Mouse (Mus musculus) hindbrain, embryonic 13.5 days (tissue): ENCODE results near the gene Anapc5. TPM values are rescaled to one million over a fixed set of nuclear protein-coding genes. Genes with fewer than 3 reads are reported as not detected.

ENCODE experiments used
- ATAC-seq: fragments of 200-750 bp; cut with Nextera tagmentation; 2 replicates; pipeline ENCODE4 v1.8.0; 2017; ENCODE audit warnings: moderate TSS enrichment; ENCODE audit not compliant: low FRiP score
- H3K27ac ChIP-seq: fragments of 300-500 bp; sonication (generic); 2 replicates; pipeline ENCODE4 v1.5.1; 2015; ENCODE audit warnings: inconsistent platforms, mild to moderate bottlenecking, moderate library complexity
- H3K27me3 ChIP-seq: fragments of 300-500 bp; sonication (generic); 2 replicates; pipeline ENCODE4 v1.6.1; 2015; ENCODE audit warnings: mild to moderate bottlenecking, inconsistent platforms
- H3K36me3 ChIP-seq: fragments of 300-500 bp; sonication (generic); 2 replicates; pipeline ENCODE4 v1.6.1; 2015; ENCODE audit warnings: mild to moderate bottlenecking, inconsistent platforms
- H3K4me1 ChIP-seq: fragments of 300-500 bp; sonication (generic); replicated peaks from 2 replicates; pipeline ENCODE4 v1.6.1; 2015; ENCODE audit warnings: inconsistent platforms
- H3K4me2 ChIP-seq: fragments of 300-500 bp; sonication (generic); 2 replicates; pipeline ENCODE4 v1.6.1; 2015; ENCODE audit warnings: inconsistent platforms, mild to moderate bottlenecking, moderate library complexity
- H3K4me3 ChIP-seq: fragments of 300-500 bp; sonication (generic); 2 replicates; pipeline ENCODE4 v1.5.1; 2015; ENCODE audit warnings: mild to moderate bottlenecking, inconsistent platforms
- H3K9ac ChIP-seq: fragments of 300-500 bp; sonication (generic); 2 replicates; pipeline ENCODE4 v1.6.1; 2015; ENCODE audit warnings: mild to moderate bottlenecking, inconsistent platforms
- H3K9me3 ChIP-seq: fragments of 300-500 bp; sonication (generic); 2 replicates; pipeline ENCODE4 v1.6.1; 2016; ENCODE audit warnings: inconsistent platforms
- WGBS: fragments of 180-500 bp; shearing (Covaris S2); methylation state at CpG from one replicate; pipeline ENCODE4 v1.1.7; 2015; 5-methylcytosine and 5-hydroxymethylcytosine counted together
- polyA plus RNA-seq: library from polyadenylated mRNA; unstranded; fragments of >200 nt; fragmentation: Nextera tagmentation; extraction: Ambion mirVana; gene quantifications from 2 replicates; pipeline ENCODE4 v1.2.1, GENCODE M21; 2015

The Anapc5 gene
- polyA plus RNA-seq, 1 experiment from 2014 or later: 521 TPM

DNA sequence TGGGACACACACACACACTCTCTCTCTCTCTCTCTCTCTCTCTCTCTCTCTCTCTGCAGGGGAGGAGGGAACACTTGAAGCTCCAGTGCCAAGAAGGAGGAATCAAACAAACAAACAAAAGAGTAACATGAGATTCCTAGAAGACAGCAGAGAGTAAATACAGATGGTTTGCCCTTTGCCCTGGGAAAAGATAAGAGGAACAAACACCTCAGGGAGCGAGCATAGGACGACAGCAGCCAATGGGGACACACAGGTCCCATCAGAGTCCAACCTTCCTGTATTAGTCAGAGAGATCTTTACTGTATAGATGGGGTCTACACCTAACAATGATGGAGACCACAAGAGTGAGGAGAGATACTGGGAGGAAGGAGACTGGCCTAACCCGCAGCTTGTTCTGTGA lies 23.3 kb downstream of the Anapc5 start:
- Histone ChIP-seq H3K4me3 (no peak overlapping the region), H3K27me3 (no peaks in the 10 kb centered on the region), H3K9me3 (no peaks in the 10 kb centered on the region), H3K4me2 (no peak overlapping the region), H3K4me1 (peaks cover 26% of the 10 kb centered on the region), H3K9ac (no peak overlapping the region), H3K36me3 (peaks cover 94% of the 10 kb centered on the region), H3K27ac (peak overlapping the region; percentile 79)
- ATAC-seq: no peak
- 93% methylated on average over 3 of the region's 3 CpGs for WGBS

DNA sequence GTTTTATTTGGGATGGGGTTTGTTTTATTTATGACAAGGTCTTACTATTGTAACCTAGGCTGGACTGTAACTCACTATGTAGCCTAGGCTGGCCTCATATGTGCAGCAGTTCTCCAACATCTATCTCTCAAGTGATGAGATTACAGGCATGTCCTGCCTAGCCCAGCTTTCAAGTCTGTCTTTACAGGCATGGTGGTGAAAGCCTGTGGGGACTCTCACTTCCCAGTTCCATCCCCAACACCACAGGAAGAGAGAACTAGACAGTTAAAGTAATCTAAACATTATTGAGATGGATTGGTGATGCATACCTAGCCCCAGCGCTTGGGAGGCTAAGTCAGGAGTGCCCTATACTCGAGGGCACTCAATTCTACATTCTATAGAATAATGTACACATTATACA lies 32.4 kb downstream of the Anapc5 start:
- no peaks in the 10 kb centered on the region; the same call in 1 of the 2 replicates for H3K4me1 ChIP-seq
- H3K4me3 ChIP-seq: no peak overlapping the region
- 89% methylated on average over 2 of the region's 2 CpGs for WGBS
- no peak overlapping the region for H3K9ac ChIP-seq
- H3K9me3 ChIP-seq: no peaks in the 10 kb centered on the region
- H3K27ac ChIP-seq: no peak overlapping the region
- peaks cover 77% of the 10 kb centered on the region for H3K36me3 ChIP-seq
- H3K27me3 ChIP-seq: no peaks in the 10 kb centered on the region
- no peak for ATAC-seq
- H3K4me2 ChIP-seq: no peak overlapping the region

DNA sequence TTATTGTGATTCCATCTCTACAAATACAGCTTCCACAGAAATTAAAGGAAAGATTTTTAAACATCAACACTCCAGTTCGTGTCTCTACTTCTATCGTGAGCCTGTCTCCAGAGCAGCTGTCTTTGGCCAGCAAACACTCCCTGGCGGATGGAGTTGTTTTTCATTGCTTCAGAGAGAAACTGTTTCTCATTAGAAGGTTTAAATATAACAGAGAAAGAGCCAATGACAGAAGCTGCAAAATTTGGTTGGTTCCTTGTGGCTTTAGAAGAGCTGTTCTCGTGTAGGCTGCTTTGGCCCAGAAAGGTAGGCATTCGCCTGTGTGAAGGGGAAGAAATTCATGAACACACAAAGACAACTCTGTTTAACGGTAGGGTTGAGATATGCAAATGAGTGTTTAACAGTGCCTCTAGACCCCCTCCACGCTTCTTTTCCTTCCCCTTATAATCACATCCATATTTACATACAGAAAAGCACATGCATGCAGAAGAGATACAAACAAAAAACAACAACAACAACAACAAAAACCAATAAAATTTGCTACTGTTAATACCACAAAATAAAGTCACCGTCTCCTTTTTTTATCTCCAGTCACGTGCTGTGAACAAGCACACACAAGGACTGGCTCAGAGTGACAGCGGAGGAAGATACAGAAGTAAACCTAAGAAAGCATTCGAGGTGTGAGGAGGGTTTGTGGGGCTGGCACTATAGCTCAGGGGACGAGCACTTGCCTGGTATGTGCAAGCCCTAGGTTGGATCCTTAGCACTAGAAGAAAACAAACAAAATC lies 34.9 kb downstream of the Anapc5 start:
- peak overlapping the region; percentile 40; the same call in 1 of the 2 replicates for H3K27ac ChIP-seq
- no peaks in the 10 kb centered on the region for H3K9me3 ChIP-seq
- peaks cover 55% of the 10 kb centered on the region for H3K36me3 ChIP-seq

DNA sequence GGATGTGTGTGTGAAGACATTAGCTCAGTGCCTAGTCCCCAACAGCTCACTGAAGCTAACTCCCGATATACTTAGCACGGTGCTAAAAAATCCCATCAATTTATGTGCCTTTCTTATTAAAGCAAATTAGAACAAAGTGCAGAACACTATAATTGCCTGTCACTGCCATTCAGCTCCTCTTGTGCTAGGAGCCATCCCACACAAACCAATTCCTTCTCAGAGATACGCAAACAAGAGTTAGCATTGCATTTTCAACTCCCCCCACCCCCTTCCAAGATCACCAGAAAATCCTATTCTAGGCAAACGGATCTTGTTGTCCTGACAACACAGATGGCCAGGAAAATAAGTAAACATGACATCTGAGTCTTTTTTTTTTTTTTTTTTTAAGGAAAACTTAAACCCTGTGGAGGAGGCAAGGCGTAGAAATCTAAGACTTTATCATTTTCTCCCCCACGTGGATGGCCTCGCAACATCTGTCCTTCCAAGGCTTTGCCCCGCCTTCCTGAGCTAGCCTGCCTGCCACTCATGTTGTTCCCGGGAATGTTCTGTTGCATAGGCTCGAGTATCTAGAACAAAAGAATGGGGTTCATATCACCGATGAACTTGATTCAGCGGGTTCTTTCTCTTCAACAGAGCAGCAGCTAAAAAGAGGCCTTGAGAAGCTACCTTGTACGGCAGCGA lies 37.3 kb downstream of the Anapc5 start:
- Histone ChIP-seq H3K27me3 (no peaks in the 10 kb centered on the region), H3K36me3 (peaks cover 36% of the 10 kb centered on the region), H3K27ac (no peak overlapping the region), H3K4me1 (peaks cover 4% of the 10 kb centered on the region; the same call in 1 of the 2 replicates), H3K9ac (no peak overlapping the region), H3K9me3 (no peaks in the 10 kb centered on the region), H3K4me3 (no peak overlapping the region), H3K4me2 (no peak overlapping the region)
- WGBS: 51% methylated on average over 14 of the region's 14 CpGs
- ATAC-seq: no peak

More for the DNA sequence above, 34.9 kb downstream of the Anapc5 start:
- H3K27me3 ChIP-seq: no peaks in the 10 kb centered on the region
- H3K9ac ChIP-seq: no peak overlapping the region
- H3K4me3 ChIP-seq: no peak overlapping the region
- H3K4me2 ChIP-seq: no peak overlapping the region
- WGBS: 68% methylated on average over 12 of the region's 12 CpGs
- H3K4me1 ChIP-seq: no peaks in the 10 kb centered on the region; the same call in 1 of the 2 replicates
- no peak for ATAC-seq

DNA sequence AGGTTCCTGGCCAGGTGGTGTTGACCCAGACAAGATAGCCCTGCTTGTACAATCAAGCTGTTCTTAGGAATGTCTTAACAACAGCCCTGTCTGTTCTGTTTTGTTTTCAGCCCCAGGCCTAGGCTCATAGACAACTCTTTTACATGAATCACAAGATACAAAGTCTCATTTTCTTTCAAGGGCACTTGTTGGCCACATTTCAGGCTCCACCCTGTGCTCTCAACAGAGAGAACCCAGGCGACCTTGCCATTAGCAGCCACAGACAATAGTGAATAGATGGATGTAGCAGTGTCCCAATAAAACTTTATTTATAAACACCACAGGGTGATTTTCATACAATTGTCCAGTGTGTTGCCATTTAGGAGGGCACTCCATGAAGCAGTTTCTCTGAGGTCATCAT lies 39.1 kb downstream of the Anapc5 start:
- Histone ChIP-seq H3K27ac (no peak overlapping the region), H3K9me3 (no peaks in the 10 kb centered on the region), H3K9ac (no peak overlapping the region), H3K4me1 (peaks cover 19% of the 10 kb centered on the region), H3K36me3 (peaks cover 18% of the 10 kb centered on the region), H3K27me3 (no peaks in the 10 kb centered on the region), H3K4me2 (no peak overlapping the region), H3K4me3 (no peak overlapping the region)
- WGBS: 61% methylated on average over 1 of the region's 1 CpGs
- ATAC-seq: no peak

DNA sequence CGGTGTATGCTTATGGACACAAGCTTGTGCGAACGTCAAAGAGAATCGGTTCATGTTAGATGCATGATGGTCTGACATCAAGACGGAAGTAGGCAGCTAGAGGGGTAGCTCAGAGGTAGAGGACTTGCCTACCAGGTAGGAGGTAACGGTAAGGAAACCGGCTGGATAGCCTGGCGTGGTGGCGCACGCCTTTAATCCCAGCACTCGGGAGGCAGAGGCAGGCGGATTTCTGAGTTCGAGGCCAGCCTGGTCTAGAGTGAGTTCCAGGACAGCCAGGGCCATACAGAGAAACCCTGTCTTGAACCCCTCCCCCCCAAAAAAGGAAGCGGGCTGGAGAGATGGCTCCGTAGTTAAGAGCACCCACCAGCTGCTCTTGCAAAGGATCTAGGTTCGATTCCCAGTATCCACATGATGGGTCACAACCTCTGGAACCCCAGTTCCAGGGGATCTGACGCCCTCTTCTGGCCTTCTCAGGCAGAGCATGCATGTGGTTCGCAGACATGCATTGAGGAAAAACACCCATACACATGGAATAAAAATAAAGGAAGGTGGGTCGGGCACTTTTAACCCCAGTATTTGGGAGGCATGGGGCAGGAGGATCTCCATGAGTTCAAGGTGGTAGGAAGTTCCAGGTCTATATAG lies 40.2 kb downstream of the Anapc5 start:
- H3K27ac ChIP-seq: no peak overlapping the region
- 89% methylated on average over 19 of the region's 19 CpGs for WGBS
- 0 out of 2 replicates have a peak, but pooled peaks cover 3% of the 10 kb centered on the region for H3K9me3 ChIP-seq
- H3K27me3 ChIP-seq: no peaks in the 10 kb centered on the region
- H3K36me3 ChIP-seq: peaks cover 7% of the 10 kb centered on the region
- H3K4me1 ChIP-seq: peaks cover 19% of the 10 kb centered on the region
- H3K9ac ChIP-seq: no peak overlapping the region
- no peak for ATAC-seq
- no peak overlapping the region for H3K4me3 ChIP-seq
- H3K4me2 ChIP-seq: no peak overlapping the region

DNA sequence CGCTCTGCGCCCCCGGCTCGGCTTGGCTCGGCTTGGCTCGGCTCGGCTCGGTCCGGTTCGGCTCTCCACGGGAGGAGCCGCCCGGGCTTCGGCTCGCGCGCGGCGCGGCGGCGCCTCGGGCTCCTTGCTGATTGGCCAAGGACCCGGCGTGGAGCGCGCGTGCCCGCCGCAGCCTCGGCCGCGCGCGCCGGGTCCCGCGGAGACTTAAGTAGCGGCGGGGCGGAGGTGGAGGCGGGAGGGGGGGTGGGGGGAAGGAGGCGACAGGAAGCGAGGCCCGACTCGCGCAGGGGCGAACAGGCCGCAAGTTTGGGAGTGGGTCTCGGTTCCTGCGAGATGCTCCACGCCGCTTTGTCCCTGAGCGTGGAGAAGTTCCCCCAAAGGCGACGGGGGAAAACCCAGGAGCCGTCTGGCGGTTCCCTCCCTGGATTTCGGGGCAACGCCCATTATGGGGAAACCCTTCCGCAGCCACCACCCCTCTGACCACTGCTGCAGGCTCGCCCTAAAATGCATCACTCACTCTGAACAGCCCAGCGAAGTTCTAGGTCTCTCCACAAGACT lies 41.8 kb downstream of the Anapc5 start, which contains the start of gene Camkk2:
Gene Camkk2, minus strand, starts transcription at position 133 of the 558 bp plus-strand sequence.
- 0% methylated on average over 55 of the region's 63 CpGs for WGBS
- peak within 1 kb of the TSS; percentile 77 for H3K27ac ChIP-seq
- H3K36me3 ChIP-seq: no peaks in the 10 kb centered on the region
- peak within 1 kb of the TSS; percentile 89 for H3K4me2 ChIP-seq
- H3K4me3 ChIP-seq: peak within 1 kb of the TSS; percentile 89
- H3K9me3 ChIP-seq: 0 out of 2 replicates have a peak, but pooled peaks cover 3% of the 10 kb centered on the region
- ATAC-seq: peak; percentile 88
- peaks cover 21% of the 10 kb centered on the region for H3K4me1 ChIP-seq
- no peaks in the 10 kb centered on the region for H3K27me3 ChIP-seq
- H3K9ac ChIP-seq: peak within 1 kb of the TSS; percentile 91

DNA sequence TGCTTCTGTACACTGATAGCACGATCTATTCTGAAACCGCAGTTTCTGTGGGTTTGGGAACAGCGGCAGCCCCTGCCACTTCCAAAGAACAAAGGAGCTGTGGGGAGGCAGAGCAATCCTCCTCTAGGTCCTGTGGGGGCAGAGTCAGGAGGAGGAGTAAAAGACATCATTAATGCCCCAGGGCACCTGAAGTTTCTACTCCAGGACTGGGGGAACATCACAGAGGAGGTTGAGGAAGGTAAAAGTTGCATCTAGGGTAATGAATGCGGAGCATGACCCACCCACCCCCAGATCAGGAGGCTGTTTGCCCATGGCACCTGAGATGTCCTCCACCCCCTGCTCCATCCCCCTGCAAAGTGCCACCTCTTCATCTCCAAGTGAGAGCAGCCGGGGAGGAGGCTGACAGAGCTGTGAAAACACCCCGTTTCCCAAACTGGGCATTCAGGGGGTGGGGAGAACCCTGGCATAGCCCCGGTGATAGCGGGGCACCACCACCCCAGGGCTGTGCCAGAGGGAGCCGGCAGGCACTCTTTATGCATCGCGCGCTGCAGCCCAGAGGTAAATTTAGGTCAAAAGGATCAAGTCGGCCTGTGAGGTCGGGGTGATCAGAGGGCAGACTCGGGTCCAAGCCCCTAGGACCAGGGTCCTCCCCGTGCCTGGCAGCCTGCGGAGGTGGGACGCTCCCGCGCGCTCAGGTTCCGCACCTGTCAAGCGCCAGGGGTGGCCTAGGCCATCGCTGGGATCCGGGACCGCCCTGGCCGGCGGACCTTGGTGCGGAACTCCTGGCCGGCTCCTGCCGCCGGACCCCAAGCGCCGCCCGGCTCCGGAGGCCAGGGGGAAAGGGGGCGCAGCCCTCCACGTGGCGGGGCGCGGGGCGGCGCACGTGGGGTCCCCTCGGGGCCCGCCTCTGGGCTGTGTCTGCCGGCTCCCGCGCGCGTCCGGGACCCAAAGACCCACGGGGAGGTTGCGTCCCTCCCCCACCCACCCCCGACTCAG lies 42.6 kb downstream of the Anapc5 start:
- Histone ChIP-seq H3K36me3 (no peaks in the 10 kb centered on the region), H3K9me3 (0 out of 2 replicates have a peak, but pooled peaks cover 3% of the 10 kb centered on the region), H3K4me1 (peaks cover 21% of the 10 kb centered on the region), H3K9ac (peak overlapping the region; percentile 91), H3K4me2 (peak overlapping the region; percentile 89), H3K4me3 (peak overlapping the region; percentile 89), H3K27me3 (no peaks in the 10 kb centered on the region), H3K27ac (peak overlapping the region; percentile 77)
- ATAC-seq: peak; percentile 75
- WGBS: 1% methylated on average over 39 of the region's 55 CpGs

DNA sequence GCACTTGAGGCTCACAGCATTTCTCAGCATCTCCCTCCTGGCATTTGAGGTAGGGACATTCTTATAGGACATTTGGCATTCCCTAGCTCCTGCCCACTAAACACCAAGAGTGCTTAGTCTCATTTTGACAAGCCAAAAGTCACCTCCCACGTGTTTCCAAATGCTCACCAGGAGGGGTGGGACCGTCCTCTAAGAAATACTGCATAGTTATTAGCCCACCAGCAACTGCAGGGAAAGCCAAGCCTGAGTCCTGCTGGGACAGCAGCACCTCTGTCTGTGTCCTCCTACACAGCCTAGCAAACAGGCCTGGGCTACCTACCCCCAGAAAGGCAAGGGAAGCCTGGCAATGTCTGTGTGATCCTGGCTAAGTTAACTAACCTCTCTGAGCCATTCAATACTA lies 43.8 kb downstream of the Anapc5 start:
- Histone ChIP-seq H3K27me3 (no peaks in the 10 kb centered on the region), H3K4me2 (no peak overlapping the region), H3K4me3 (no peak overlapping the region), H3K9me3 (0 out of 2 replicates have a peak, but pooled peaks cover 3% of the 10 kb centered on the region), H3K36me3 (peaks cover 9% of the 10 kb centered on the region), H3K27ac (no peak overlapping the region), H3K4me1 (peaks cover 21% of the 10 kb centered on the region), H3K9ac (no peak overlapping the region)
- WGBS: 55% methylated on average over 2 of the region's 2 CpGs
- ATAC-seq: no peak

DNA sequence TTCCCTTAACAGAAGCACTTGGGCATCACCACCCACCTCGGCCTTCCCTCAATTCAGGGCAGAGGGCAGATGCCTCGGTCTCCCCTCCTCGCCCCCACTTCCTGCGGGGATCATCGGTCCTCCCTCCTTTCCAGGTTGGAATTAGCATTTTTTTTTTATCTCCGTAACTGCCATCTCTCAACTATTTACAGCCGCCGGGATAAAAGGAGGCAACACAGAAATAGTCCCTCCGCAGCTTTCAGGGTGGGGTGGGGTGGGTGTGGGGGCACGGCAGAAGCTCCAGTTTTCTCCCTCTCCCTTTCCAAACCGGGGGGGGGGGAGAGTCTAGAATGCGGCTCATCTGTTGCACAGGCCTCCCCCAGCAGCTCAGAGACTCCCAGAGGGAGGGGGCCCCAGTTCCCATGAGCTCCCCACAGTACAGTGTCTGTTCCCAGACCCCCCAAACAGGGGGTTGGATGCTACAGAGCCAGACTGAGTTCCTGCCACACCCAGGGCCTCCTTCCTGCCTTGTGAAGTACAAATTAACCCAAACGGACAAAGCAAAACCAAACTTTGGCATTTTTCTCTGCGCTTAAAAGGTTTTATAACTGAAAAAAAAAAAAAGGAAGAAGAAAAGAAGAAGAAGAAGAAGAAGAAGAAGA lies 45.4 kb downstream of the Anapc5 start:
- no peaks in the 10 kb centered on the region for H3K27me3 ChIP-seq
- WGBS: 84% methylated on average over 13 of the region's 14 CpGs
- H3K4me2 ChIP-seq: no peak overlapping the region
- H3K27ac ChIP-seq: no peak overlapping the region
- H3K4me1 ChIP-seq: peaks cover 25% of the 10 kb centered on the region
- ATAC-seq: no peak
- H3K9me3 ChIP-seq: 0 out of 2 replicates have a peak, but pooled peaks cover 3% of the 10 kb centered on the region
- H3K9ac ChIP-seq: no peak overlapping the region
- peaks cover 10% of the 10 kb centered on the region for H3K36me3 ChIP-seq
- H3K4me3 ChIP-seq: no peak overlapping the region
